Mouse (Mus musculus): Measurements from ENCODE around the gene Irf9. TPM values are rescaled to one million over a fixed set of nuclear protein-coding genes. Genes with fewer than 3 reads are reported as not detected.
A peak's percentile ranks its signal among the peaks of the same experiment; 100 is the strongest.

Gene Irf9
- polyA plus RNA-seq, 1 experiment from 2014 or later: 10.2 TPM

GRCm38 (mm10) chr14:55570588-55570987, 32.8 kb upstream of the Irf9 start:
- whole genome bisulfite sequencing: 95% methylated on average over 2 of the region's 2 CpGs

DNA sequence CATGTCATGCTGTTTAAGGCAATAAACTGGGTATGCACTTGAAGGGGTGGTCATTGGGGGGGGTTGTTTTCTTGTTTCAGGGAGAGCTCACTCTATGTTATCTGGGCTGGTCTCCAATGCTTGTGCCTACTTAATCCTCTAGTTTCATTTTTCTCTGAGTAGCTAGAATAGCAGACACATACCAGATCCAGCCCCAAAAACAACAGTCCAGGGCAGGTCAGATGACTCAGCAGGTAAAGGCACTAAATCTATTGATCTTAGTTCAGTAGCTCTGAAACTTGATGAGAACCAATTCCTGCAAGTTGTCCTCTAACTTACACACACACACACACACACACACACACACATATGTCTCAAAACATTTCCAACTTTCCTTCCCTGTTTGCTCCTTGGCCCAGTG, 31.6 kb upstream of the Irf9 start:
- no peak overlapping the region for H3K4me3 ChIP-seq
- H3K4me1 ChIP-seq (replicated peaks): no peaks in the 10 kb centered on the region
- ATAC-seq (ENCODE audit: low FRiP score, low read depth): no peak
- H3K9ac ChIP-seq: no peak overlapping the region
- H3K4me2 ChIP-seq: no peak overlapping the region
- H3K9me3 ChIP-seq: no peaks in the 10 kb centered on the region
- H3K36me3 ChIP-seq: peaks cover 31% of the 10 kb centered on the region
- H3K27me3 ChIP-seq: no peaks in the 10 kb centered on the region
- H3K27ac ChIP-seq (replicated peaks): no peak overlapping the region

More at GRCm38 (mm10) chr14:55570588-55570987, 32.8 kb upstream of the Irf9 start:
- no peak overlapping the region for H3K9ac ChIP-seq
- ATAC-seq (ENCODE audit: low FRiP score, low read depth): no peak
- H3K27me3 ChIP-seq: no peaks in the 10 kb centered on the region
- no peak overlapping the region for H3K27ac ChIP-seq (replicated peaks)
- no peaks in the 10 kb centered on the region for H3K4me1 ChIP-seq (replicated peaks)
- H3K36me3 ChIP-seq: peaks cover 43% of the 10 kb centered on the region
- H3K4me3 ChIP-seq: no peak overlapping the region
- H3K9me3 ChIP-seq: no peaks in the 10 kb centered on the region
- H3K4me2 ChIP-seq: no peak overlapping the region

DNA sequence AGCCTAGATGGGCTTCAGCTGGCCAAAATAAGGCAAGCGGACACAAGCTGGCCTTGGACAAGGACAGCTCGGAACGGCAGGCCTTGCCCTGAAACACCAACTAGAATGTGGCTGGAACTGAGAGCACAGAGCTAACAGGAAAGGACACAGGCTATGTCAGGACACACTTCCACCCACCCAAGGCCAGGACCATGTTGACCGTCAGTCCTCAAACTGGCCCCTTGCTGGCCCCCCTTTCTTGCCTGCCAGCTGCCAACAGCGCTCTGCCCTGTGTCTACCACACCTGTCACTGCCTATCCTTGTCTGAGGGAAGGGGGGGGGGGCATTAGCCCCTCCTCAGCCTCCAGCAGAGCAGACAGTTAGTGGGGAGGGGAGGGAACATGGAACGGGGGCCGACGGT, 28.1 kb upstream of the Irf9 start, which contains the start of gene Fitm1:
Fitm1 (plus strand) TSS at position 316 of the 400 bp plus-strand sequence.
- Histone ChIP-seq H3K9ac (no peak within 1 kb of the TSS), H3K36me3 (0 out of 2 replicates have a peak, but pooled peaks cover 4% of the 10 kb centered on the region), H3K4me3 (no peak within 1 kb of the TSS), H3K9me3 (no peaks in the 10 kb centered on the region), H3K4me1 (replicated peaks) (peaks cover 21% of the 10 kb centered on the region), H3K27ac (replicated peaks) (no peak within 1 kb of the TSS), H3K4me2 (no peak within 1 kb of the TSS), H3K27me3 (no peaks in the 10 kb centered on the region)
- 81% methylated on average over 8 of the region's 8 CpGs for WGBS
- ATAC-seq (ENCODE audit: low FRiP score, low read depth): no peak

GRCm38 (mm10) chr14:55575711-55576110, 27.7 kb upstream of the Irf9 start:
- no peak overlapping the region for H3K4me3 ChIP-seq
- WGBS: 82% methylated on average over 11 of the region's 13 CpGs
- no peaks in the 10 kb centered on the region for H3K9me3 ChIP-seq
- peaks cover 4% of the 10 kb centered on the region for H3K36me3 ChIP-seq
- no peak overlapping the region for H3K9ac ChIP-seq
- no peak overlapping the region for H3K27ac ChIP-seq (replicated peaks)
- H3K4me2 ChIP-seq: no peak overlapping the region
- no peaks in the 10 kb centered on the region for H3K27me3 ChIP-seq
- H3K4me1 ChIP-seq (replicated peaks): peaks cover 21% of the 10 kb centered on the region
- ATAC-seq (ENCODE audit: low FRiP score, low read depth): no peak

GRCm38 (mm10) chr14:55576376-55576775, 27.0 kb upstream of the Irf9 start:
- WGBS: 84% methylated on average over 16 of the region's 16 CpGs
- Histone ChIP-seq H3K27ac (replicated peaks) (no peak overlapping the region), H3K4me3 (no peak overlapping the region), H3K36me3 (peaks cover 9% of the 10 kb centered on the region), H3K4me2 (no peak overlapping the region), H3K9ac (no peak overlapping the region), H3K27me3 (no peaks in the 10 kb centered on the region), H3K9me3 (no peaks in the 10 kb centered on the region), H3K4me1 (replicated peaks) (peaks cover 21% of the 10 kb centered on the region)
- ATAC-seq (ENCODE audit: low FRiP score, low read depth): no peak

DNA sequence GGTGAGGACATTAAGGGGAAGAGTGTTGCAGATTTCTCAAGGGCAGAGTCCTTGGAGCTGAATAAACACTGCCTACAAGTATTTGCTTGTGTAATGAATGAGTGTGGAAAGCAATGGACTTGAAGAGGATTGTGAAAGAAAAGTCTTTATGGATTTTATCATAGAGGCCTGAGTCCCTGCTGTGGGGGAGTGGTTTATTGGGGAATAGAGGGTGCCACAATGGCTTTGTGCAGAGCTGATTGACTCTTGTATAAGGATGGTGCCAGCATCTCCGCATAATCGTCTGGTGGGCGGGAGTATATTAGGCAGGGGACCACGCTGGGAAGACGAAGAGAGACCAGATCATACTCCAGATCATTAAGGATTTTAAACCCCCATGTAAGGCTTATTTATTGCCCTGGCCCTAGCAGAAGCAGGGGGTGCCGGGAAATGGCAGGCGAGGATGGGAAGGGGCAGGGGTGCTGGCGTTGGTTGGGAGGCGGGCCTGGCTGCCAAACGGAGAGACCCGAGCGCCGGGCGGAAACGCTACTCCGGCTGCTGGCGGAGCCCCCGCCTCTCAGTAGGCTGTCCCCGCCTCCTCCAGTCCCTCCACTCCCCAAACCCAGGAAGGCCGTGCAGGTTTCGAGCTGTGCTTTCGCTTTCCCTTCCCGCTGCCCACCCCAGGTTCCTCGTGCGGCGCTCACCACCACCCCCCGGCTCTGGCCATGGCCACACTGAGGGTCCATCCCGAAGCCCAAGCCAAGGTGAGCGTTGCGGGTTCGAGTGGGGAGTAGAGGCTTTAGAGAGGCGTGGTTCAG, 25.3 kb upstream of the Irf9 start, which contains the start of gene Psme1:
Psme1 (plus strand) TSS at position 253 of the 797 bp plus-strand sequence.
- H3K9me3 ChIP-seq: no peaks in the 10 kb centered on the region
- peak within 1 kb of the TSS; percentile 89 for H3K9ac ChIP-seq
- no peaks in the 10 kb centered on the region for H3K27me3 ChIP-seq
- peak within 1 kb of the TSS; percentile 97 for H3K4me2 ChIP-seq
- WGBS: under 1% methylated on average over 29 of the region's 32 CpGs
- peaks cover 17% of the 10 kb centered on the region for H3K36me3 ChIP-seq
- peak; percentile 93 for ATAC-seq (ENCODE audit: low FRiP score, low read depth)
- H3K4me3 ChIP-seq: peak within 1 kb of the TSS; percentile 75
- H3K27ac ChIP-seq (replicated peaks): peak within 1 kb of the TSS; percentile 88
- peaks cover 21% of the 10 kb centered on the region for H3K4me1 ChIP-seq (replicated peaks)

DNA sequence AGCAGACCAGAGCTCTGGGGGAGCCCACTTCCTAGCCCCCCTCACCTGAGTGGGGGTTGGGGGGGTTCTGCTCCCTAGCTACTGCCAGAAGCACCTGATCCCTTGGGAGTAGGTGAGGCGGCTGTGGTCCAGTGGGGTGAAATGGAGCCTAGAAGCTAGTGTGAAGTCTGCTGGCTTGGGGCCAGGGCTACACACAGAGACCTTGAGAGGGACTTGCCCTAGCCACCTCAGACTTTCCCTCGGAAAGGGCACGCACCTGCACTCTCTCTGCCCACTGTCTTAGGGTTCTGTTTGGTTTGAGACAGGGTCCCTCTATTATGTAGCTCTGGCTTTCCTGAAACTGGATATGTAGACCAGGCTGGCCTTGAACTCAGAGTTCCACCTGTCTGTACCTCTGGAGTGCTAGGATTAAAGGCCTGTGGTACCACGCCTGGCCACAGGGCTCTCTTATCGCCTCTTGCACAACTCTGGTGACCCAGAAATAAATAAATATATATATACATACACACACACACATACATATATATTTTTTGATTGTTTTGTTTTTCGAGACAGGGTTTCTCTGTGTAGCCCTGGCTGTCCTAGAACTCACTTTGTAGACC, 24.6 kb upstream of the Irf9 start:
- peak overlapping the region; percentile 88 for H3K27ac ChIP-seq (replicated peaks)
- ATAC-seq (ENCODE audit: low FRiP score, low read depth): peak; percentile 32
- 32% methylated on average over 6 of the region's 6 CpGs for WGBS
- no peaks in the 10 kb centered on the region for H3K27me3 ChIP-seq
- H3K36me3 ChIP-seq: peaks cover 17% of the 10 kb centered on the region
- H3K9me3 ChIP-seq: no peaks in the 10 kb centered on the region
- H3K4me2 ChIP-seq: peak overlapping the region; percentile 97
- peaks cover 21% of the 10 kb centered on the region for H3K4me1 ChIP-seq (replicated peaks)
- H3K4me3 ChIP-seq: peak overlapping the region; percentile 75
- peak overlapping the region; percentile 89 for H3K9ac ChIP-seq

DNA sequence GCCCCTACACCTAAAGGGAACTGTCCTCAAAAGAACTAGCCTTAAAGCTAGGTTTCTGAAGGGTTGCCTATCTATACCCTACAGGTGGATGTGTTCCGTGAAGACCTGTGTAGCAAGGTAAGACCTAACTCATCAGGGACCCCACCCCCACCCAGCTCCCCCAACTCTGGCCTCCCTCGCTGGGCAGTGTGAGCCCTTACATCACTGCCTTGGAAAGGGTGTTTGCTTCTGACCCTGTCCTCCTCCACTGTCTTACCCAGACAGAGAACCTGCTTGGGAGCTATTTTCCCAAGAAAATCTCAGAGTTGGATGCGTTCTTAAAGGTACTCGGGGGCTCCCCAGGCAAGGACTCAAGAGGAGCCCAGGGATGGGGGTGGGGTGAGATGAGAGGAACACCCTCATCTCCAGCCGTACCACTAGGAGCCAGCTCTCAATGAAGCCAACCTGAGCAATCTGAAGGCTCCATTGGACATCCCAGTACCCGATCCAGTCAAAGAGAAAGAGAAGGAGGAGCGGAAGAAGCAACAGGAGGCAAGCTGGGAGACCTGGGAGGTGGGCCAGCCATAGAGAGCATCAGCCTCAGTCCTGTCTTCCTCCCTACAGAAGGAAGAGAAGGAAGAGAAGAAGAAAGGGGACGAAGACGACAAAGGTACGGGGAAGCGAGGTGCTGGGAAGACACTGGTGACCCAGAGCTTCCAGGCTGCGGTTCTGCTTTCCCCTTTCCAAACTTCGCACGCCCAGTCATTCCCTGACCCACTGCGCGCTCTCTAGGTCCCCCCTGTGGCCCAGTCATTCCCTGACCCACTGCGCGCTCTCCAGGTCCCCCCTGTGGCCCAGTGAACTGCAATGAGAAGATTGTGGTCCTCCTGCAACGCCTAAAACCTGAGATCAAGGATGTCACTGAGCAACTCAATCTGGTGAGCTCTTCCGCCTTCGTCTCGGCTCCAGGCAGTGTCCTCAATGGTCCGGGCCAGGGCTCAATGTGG, 23.6 kb upstream of the Irf9 start:
- peak overlapping the region; percentile 97; the same call in 1 of the 2 replicates for H3K4me2 ChIP-seq
- H3K27ac ChIP-seq (replicated peaks): no peak overlapping the region
- H3K27me3 ChIP-seq: no peaks in the 10 kb centered on the region
- peaks cover 17% of the 10 kb centered on the region for H3K36me3 ChIP-seq
- ATAC-seq (ENCODE audit: low FRiP score, low read depth): no peak
- H3K9me3 ChIP-seq: no peaks in the 10 kb centered on the region
- peaks cover 24% of the 10 kb centered on the region for H3K4me1 ChIP-seq (replicated peaks)
- H3K4me3 ChIP-seq: no peak overlapping the region
- WGBS: 87% methylated on average over 23 of the region's 23 CpGs
- no peak overlapping the region for H3K9ac ChIP-seq

- ATAC-seq (ENCODE audit: low FRiP score, low read depth): no peak
- Histone ChIP-seq H3K4me3 (no peak overlapping the region), H3K27ac (replicated peaks) (no peak overlapping the region), H3K9me3 (no peaks in the 10 kb centered on the region), H3K27me3 (no peaks in the 10 kb centered on the region), H3K4me2 (no peak overlapping the region), H3K36me3 (peaks cover 17% of the 10 kb centered on the region), H3K4me1 (replicated peaks) (peaks cover 31% of the 10 kb centered on the region), H3K9ac (no peak overlapping the region)
- WGBS: 94% methylated on average over 16 of the region's 16 CpGs
Observed at GRCm38 (mm10) chr14:55580731-55581130, 22.6 kb upstream of the Irf9 start.

DNA sequence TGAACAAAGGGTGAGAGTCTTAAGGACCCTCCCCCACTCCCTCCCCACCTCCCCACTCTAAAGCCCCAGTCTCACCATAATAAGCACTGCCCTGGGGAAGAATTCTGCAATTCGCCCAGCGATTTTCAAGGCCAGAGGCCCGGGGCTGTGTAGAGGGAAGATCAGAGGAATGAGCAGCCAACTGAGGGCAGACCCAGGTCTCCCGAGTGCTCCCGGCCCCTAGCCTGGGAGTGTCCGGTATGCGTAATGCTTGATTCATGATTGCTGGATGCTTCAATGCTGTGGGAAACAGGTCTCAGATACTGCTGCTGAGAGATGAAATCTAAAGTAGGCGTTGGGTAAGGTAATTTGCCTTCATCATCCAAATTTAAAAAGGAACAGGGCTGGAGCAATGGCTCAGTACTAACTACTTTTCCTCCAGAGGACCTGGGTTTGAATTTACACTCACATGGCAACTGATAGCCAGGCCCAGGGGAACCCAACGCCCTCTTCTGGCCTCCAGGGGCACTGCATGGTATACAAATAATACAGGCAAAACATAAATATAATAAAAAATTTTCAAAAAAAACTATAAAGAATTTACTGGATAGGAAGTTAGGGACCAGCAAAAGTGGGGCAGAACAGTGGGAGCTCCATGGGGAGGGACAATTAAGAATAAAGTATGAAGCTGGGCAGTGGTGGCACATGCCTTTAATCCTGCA, 21.2 kb upstream of the Irf9 start:
- no peak for ATAC-seq (ENCODE audit: low FRiP score, low read depth)
- Histone ChIP-seq H3K36me3 (peaks cover 19% of the 10 kb centered on the region), H3K27ac (replicated peaks) (no peak overlapping the region), H3K9me3 (no peaks in the 10 kb centered on the region), H3K4me3 (no peak overlapping the region), H3K4me1 (replicated peaks) (peaks cover 31% of the 10 kb centered on the region), H3K4me2 (no peak overlapping the region), H3K27me3 (no peaks in the 10 kb centered on the region), H3K9ac (no peak overlapping the region)
- WGBS: 79% methylated on average over 9 of the region's 9 CpGs

DNA sequence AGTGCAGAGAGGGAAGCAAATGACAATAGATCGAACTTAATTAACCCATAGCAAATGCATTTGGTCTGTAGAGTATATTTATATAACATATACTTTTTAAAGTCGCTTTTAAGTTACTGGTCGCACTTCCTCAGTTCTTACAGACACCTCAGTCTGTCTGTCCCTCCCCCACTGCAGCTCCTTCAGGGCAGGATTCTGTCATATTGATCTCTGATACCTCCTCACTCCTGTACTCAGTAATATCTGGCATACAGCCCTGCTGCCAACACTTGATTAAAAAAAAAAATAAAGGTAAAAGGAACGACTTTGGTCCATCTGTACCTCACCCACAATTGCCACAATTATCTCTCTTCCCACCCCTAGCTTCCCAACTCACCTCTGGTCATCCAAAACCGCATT, 19.1 kb upstream of the Irf9 start:
- H3K27me3 ChIP-seq: no peaks in the 10 kb centered on the region
- WGBS: 40% methylated on average over 5 of the region's 5 CpGs

More for the DNA sequence above, 19.1 kb upstream of the Irf9 start:
- Histone ChIP-seq H3K36me3 (peaks cover 26% of the 10 kb centered on the region), H3K4me3 (peak overlapping the region; percentile 46), H3K9me3 (no peaks in the 10 kb centered on the region), H3K9ac (peak overlapping the region; percentile 50), H3K27ac (replicated peaks) (no peak overlapping the region), H3K4me1 (replicated peaks) (peaks cover 16% of the 10 kb centered on the region), H3K4me2 (peak overlapping the region; percentile 77)
- ATAC-seq (ENCODE audit: low FRiP score, low read depth): no peak
